Mouse (Mus musculus): ENCODE data around the gene Arhgap44. TPM values are rescaled to one million over a fixed set of nuclear protein-coding genes. Genes with fewer than 3 reads are reported as not detected.

Arhgap44 gene
- polyA plus RNA-seq, 1 experiment, result 0.52 TPM

DNA sequence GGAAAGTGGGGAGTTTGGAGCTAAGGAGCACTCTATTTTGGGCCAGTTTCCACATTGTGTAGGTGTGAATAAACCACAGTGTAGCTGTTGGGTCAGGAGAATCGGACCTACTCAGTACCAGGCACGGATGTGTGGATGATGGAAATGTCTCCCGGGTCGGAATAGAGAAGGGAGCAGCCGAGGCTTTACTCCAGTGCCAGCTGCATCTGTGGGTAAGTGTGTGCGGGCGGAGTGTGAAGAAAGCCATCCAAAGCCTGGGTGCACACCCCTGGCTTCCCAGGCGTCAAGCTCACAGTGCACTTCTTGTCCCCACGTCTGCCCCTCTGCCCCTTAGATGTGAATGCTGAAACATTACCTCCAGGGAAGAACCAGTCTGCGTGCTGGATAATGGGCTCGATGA lies 140.0 kb downstream of the Arhgap44 start:
- Histone ChIP-seq H3K27ac (replicated peaks; ENCODE audit: low read depth, low read length) (no peak overlapping the region), H3K4me3 (ENCODE audit: insufficient read depth, low read depth, low read length) (no peak overlapping the region), H3K4me1 (ENCODE audit: control insufficient read depth, insufficient read depth, insufficient read length, low read length) (no peaks in the 10 kb centered on the region)

DNA sequence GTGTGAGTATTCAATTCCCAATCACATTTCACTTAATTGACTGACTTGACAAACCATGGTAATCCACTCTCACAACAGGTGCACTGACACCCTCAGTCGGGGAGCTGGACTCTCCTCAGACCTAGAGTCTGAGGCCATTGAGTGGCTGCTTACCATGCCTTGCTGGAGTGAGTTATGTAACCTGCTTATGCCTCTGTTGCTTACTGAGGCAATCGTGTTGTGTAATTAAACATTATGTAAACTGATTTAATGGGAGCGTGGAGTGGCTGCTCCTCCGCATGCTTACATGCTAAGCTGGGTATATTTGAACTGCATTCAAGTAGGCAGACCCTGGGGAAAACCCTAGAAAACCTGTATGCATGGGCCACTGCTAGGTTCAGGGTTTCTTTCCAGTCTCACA lies 142.0 kb downstream of the Arhgap44 start:
- no peak overlapping the region for H3K27ac ChIP-seq (replicated peaks; ENCODE audit: low read depth, low read length)
- no peak overlapping the region for H3K4me3 ChIP-seq (ENCODE audit: insufficient read depth, low read depth, low read length)
- no peaks in the 10 kb centered on the region for H3K4me1 ChIP-seq (ENCODE audit: control insufficient read depth, insufficient read depth, insufficient read length, low read length)

DNA sequence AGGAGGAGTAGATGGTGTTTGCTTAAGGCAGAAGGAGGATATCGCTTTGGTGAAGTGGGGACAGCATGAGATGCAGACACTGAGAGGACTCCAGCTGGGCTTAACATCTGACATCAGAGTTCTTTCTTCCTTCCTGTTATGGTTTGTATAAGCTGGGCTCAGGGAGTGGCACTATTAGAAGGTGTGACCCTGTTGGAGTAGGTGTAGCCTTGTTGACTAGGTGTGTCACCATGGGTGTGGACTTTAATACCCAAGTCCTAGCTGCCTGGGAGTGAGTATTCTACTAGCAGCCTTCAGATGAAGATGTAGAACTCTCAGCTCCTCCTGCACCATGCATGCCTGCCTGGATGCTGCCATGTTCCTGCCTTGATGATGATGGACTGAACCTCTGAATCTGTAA lies 146.0 kb downstream of the Arhgap44 start:
- H3K4me3 ChIP-seq (ENCODE audit: insufficient read depth, low read depth, low read length), result no peak overlapping the region

DNA sequence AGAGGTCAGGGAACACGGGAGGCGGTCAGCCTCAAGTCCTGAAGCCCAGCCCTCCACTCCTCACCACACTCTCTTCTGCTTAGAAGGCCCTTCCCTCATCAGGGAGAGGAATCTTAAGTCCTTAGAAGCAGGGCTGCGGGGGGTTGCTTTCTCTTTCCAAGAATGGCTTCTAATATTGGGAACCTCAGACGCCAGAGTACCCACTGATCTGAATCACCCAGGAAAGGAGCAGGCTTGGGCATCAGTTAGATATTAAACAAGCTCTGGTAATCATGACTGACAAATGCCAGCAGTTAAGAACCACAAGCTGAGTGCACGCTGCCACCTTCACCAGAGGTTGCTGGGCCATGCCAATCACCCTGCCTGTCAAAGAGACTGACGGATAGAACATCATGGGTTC lies 148.9 kb downstream of the Arhgap44 start:
- H3K4me1 ChIP-seq (ENCODE audit: control insufficient read depth, insufficient read depth, insufficient read length, low read length), result no peaks in the 10 kb centered on the region
- H3K27ac ChIP-seq (replicated peaks; ENCODE audit: low read depth, low read length), result no peak overlapping the region
- H3K4me3 ChIP-seq (ENCODE audit: insufficient read depth, low read depth, low read length), result no peak overlapping the region

More for the DNA sequence above, 146.0 kb downstream of the Arhgap44 start:
- H3K27ac ChIP-seq (replicated peaks; ENCODE audit: low read depth, low read length), result no peak overlapping the region
- no peaks in the 10 kb centered on the region for H3K4me1 ChIP-seq (ENCODE audit: control insufficient read depth, insufficient read depth, insufficient read length, low read length)

DNA sequence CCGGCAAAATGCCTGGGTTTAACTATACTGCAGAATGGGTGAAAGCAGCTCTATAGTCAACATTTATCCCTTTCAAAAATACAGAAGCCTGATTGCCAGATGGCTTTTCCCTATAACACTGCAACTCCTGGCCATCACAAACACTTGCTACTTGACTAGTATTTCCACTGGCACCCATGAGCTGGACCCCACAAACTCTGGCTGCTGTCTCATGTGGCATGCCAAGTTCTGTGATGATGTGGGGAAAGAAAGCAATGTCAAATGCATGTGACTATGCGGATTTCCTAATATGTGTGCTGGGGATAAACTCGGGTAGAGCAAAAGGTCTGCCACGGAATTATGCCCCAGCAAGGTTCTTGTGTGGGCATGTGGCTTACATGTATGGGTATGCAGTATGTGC lies 156.7 kb downstream of the Arhgap44 start:
- no peak overlapping the region for H3K4me3 ChIP-seq (ENCODE audit: insufficient read depth, low read depth, low read length)
- H3K4me1 ChIP-seq (ENCODE audit: control insufficient read depth, insufficient read depth, insufficient read length, low read length), result no peaks in the 10 kb centered on the region
- no peak overlapping the region for H3K27ac ChIP-seq (replicated peaks; ENCODE audit: low read depth, low read length)

DNA sequence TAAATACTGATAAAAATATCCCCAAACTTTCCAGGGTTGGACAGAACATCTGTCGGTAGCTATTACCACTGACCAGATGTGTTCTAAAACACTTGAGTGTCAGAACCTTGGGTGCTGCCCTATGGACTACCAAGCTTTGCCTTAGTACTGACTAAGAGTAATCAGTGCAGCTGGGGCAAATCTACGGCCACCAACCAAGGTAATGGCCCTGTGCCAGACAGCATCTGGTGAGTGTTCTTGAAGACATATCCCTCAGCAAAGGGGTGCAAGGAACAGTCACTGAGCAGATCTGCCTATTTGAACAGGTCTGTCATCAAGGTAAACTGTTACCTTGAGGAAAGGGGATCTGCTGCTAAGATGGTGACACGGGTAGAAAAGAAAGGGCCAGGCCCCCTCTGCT lies 157.9 kb downstream of the Arhgap44 start:
- no peaks in the 10 kb centered on the region for H3K4me1 ChIP-seq (ENCODE audit: control insufficient read depth, insufficient read depth, insufficient read length, low read length)
- no peak overlapping the region for H3K27ac ChIP-seq (replicated peaks; ENCODE audit: low read depth, low read length)
- H3K4me3 ChIP-seq (ENCODE audit: insufficient read depth, low read depth, low read length), result no peak overlapping the region

DNA sequence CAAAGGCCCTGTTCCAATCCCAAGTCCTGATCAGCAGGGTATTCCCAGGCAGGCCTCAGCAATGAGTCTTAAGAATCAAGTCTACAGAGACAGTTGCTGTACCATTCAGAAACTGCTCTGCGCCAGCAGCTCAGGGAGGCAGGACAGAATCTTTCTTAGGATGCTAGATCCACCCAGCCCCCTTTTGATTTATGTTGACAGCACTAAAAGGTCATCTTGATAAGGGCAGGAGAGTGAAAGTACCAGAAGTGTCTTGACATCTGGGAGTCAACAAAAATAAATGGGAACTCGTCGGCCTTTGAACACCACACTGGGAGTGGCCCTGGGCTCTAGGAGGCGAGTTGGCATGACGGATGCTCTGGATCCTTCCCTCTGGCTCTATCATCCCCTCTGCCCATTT lies 159.2 kb downstream of the Arhgap44 start:
- Histone ChIP-seq H3K4me1 (ENCODE audit: control insufficient read depth, insufficient read depth, insufficient read length, low read length) (no peaks in the 10 kb centered on the region), H3K27ac (replicated peaks; ENCODE audit: low read depth, low read length) (no peak overlapping the region), H3K4me3 (ENCODE audit: insufficient read depth, low read depth, low read length) (no peak overlapping the region)

DNA sequence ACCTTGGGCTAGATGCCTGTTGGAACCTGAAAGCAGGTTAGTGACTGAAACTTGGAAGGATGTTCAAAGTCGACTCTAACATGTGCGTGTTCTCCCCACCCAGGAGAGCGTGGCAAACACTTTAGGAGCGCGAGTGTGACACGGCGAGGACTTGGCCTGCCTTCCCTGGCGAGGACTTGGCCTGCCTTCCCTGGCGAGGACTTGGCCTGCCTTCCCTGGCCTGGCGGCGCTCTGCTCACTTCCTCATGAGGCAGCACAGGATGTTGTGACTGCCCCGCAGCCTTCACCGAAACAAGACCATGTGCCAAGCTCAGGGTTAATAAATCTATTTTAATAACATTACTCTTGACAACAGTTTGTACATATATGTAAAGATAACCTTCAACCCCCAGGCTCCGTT lies 161.0 kb downstream of the Arhgap44 start:
- Histone ChIP-seq H3K27ac (replicated peaks; ENCODE audit: low read depth, low read length) (no peak overlapping the region), H3K4me3 (ENCODE audit: insufficient read depth, low read depth, low read length) (no peak overlapping the region), H3K4me1 (ENCODE audit: control insufficient read depth, insufficient read depth, insufficient read length, low read length) (no peaks in the 10 kb centered on the region)

DNA sequence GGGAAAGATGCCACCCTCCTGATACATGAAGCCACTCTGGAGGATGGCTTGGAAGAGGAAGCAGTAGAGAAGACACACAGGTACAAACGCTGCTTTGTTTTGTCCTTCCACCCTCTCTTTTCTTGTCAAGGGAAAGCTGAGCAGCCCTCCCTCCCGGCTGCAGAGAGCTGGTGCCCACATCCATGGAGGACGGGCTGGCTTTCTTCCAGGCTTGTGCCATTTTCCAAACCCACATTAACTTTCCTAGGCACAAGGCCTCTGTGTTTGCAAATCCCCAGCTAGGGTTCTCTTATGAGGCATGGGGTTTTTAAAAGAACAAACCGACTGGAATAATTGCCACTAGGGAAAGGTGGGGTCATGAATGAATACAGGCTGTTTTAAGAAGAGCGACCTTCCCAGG lies 163.1 kb downstream of the Arhgap44 start:
- no peak overlapping the region for H3K27ac ChIP-seq (replicated peaks; ENCODE audit: low read depth, low read length)
- H3K4me3 ChIP-seq (ENCODE audit: insufficient read depth, low read depth, low read length), result no peak overlapping the region
- H3K4me1 ChIP-seq (ENCODE audit: control insufficient read depth, insufficient read depth, insufficient read length, low read length), result no peaks in the 10 kb centered on the region

DNA sequence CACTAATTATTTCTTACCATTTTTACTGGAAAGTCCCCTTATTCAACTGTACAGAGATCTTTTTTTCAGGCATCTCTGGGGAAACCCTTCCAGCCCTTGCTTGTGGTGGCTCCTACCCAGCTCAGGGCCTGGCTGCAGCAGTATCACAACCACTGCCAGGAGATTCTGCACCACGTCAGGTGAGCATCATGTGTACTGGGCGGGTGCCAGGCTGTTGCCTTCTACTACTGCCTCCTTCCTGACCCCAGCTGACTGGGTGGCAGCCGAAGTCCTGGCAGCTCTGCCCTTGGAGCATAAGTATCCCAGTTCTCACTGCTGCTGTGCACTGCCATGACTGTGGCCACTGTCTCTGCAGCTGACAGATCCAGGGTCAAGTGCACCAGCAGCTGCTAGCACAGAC lies 164.3 kb downstream of the Arhgap44 start:
- H3K27ac ChIP-seq (replicated peaks; ENCODE audit: low read depth, low read length), result no peak overlapping the region
- no peak overlapping the region for H3K4me3 ChIP-seq (ENCODE audit: insufficient read depth, low read depth, low read length)
- H3K4me1 ChIP-seq (ENCODE audit: control insufficient read depth, insufficient read depth, insufficient read length, low read length), result no peaks in the 10 kb centered on the region

DNA sequence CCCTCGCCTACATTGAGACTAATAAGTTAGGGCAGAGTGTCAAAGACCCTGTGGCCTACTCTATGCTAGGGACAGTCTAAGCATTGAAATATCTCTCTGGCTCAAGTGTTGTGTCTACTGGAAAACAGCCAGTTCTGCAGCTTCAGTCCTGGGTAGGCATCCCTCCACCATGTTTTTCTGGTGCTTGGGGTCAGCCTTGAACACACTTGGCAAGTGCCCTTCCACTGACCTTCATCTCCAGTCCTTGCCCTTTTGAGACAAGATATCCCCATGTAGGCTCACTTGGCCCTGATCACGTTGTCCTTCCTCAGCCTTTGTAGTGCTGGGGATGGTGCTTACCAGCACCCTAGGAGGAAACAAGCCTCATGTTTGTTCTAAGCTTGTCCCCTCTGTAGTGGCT lies 174.2 kb downstream of the Arhgap44 start:
- H3K4me3 ChIP-seq (ENCODE audit: insufficient read depth, low read depth, low read length), result no peak overlapping the region
- H3K27ac ChIP-seq (replicated peaks; ENCODE audit: low read depth, low read length), result no peak overlapping the region
- no peaks in the 10 kb centered on the region for H3K4me1 ChIP-seq (ENCODE audit: control insufficient read depth, insufficient read depth, insufficient read length, low read length)

DNA sequence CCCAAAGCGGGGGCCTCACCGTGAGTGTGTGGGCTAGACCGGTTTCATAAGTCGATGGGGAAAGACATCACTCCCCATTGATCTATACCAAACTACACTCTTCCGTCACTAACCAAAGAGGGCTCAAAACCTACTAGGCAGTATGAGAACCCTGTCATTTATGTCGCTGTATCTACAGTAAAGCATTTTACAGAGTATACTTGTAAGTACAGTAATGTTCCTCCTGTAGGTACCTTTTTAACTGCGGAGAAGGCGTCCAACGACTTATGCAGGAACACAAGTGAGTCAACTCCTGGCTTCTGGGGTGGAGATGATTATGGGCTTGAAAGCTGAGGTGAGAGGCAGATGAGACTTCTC lies 183.3 kb downstream of the Arhgap44 start:
- H3K27ac ChIP-seq (replicated peaks; ENCODE audit: low read depth, low read length), result no peak overlapping the region
- H3K4me1 ChIP-seq (ENCODE audit: control insufficient read depth, insufficient read depth, insufficient read length, low read length), result peaks cover 3% of the 10 kb centered on the region; the same call in 1 of the 2 replicates
- H3K4me3 ChIP-seq (ENCODE audit: insufficient read depth, low read depth, low read length), result peak overlapping the region; percentile 74

DNA sequence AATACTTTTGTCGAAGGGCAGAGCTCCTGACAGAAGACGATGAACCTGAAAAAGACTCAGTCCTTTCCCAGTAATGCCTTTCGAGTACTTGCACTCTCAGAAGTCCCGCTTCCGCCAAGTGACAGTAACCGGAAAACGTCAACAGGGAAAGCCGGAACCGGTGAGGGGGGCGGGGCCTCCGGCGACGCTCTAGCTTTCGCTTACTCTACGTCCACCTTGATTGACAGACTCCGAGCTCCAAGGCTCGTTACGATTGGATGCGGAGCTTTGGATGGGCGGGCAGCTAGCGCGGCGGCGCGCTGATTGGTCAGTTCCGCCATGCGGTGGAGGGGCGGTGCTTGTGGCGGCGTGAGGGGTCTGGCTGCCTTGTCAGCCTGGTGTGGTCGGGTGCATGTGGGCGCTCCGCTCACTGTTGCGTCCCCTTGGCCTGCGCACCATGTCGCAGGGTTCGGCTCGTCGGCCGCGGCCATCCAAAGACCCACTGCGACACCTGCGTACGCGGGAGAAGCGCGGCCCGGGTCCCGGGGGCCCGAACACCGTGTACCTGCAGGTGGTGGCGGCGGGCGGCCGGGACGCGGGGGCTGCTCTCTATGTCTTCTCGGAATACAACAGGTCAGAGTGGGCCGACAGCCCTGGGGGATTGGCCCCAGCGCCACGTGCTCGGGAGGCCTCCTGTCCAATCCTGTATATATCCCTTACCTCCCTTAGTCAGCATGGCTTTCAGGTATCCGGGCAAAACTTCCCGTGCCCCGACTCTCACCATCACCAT lies 183.9 kb downstream of the Arhgap44 start, which contains the start of gene Elac2:
Elac2 (plus strand) TSS at position 319 of the 769 bp plus-strand sequence.
- H3K4me3 ChIP-seq (ENCODE audit: insufficient read depth, low read depth, low read length), result peak within 1 kb of the TSS; percentile 74
- peak within 1 kb of the TSS; percentile 66 for H3K27ac ChIP-seq (replicated peaks; ENCODE audit: low read depth, low read length)
- H3K4me1 ChIP-seq (ENCODE audit: control insufficient read depth, insufficient read depth, insufficient read length, low read length), result peaks cover 3% of the 10 kb centered on the region; the same call in 1 of the 2 replicates

DNA sequence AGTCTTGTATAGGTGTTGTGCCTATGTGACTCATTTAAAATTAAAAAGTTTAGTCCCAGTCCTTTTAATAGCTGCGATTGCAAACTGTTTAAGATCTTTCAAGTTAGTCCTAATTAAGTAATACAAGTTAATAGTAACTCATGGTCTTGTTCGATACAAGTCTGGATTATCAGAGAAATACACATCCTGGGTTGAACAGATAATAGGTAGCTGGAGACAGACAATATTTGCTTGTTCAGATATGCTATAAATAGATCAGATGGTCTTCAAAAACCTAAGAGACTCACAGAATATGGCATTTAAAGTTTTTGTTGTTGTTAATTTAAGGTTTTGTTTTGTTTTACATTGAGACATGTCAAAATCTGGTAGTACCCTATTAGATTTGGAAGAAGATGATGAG lies 190.3 kb downstream of the Arhgap44 start:
- Histone ChIP-seq H3K4me1 (ENCODE audit: control insufficient read depth, insufficient read depth, insufficient read length, low read length) (no peaks in the 10 kb centered on the region), H3K4me3 (ENCODE audit: insufficient read depth, low read depth, low read length) (no peak overlapping the region), H3K27ac (replicated peaks; ENCODE audit: low read depth, low read length) (no peak overlapping the region)

DNA sequence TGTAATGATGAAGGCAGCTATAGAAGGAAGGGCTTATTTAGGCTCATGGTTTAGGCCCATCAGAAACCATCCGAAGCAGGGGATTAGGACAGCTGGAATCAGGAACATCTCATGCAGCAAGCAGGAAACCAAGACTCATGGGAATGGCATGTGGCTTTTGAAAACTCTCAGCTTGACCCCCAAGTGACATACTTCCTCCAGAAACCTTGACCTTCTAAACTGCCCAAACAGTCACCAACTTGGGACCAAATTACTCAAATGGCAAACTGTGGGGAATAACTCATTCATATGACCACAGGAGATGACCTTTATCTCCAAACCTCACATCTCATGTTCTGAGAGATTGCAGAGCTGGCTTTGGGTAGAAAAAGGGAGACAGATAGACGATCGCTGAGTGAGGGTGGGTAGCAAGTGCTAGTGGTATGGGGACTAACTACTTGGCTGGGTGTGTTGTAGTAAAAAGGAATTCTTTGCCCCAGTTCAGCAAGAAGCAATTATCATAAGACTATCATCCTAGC lies 191.2 kb downstream of the Arhgap44 start:
- no peaks in the 10 kb centered on the region for H3K4me1 ChIP-seq (ENCODE audit: control insufficient read depth, insufficient read depth, insufficient read length, low read length)
- no peak overlapping the region for H3K4me3 ChIP-seq (ENCODE audit: insufficient read depth, low read depth, low read length)
- no peak overlapping the region for H3K27ac ChIP-seq (replicated peaks; ENCODE audit: low read depth, low read length)

DNA sequence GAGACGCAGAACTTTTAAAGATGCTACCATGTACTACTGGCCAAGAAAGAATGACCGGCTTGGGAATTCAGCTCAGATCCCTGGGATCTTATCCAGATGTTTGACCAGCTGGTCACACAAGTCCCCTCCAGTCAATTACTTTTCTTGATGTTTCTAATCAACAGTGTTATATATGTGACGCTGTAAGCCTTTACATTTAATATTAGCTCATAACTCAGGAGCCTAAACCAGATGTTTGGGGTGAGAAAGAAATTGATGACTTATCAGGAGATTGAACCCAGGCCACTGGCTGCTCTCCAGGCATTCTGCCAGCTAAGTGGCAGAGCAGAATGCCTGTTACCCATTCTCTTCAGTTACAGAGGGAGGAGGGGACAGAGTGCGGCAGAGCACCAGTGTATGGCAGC lies 193.8 kb downstream of the Arhgap44 start:
- Histone ChIP-seq H3K27ac (replicated peaks; ENCODE audit: low read depth, low read length) (no peak overlapping the region), H3K4me3 (ENCODE audit: insufficient read depth, low read depth, low read length) (no peak overlapping the region)

More for the DNA sequence above, 193.8 kb downstream of the Arhgap44 start:
- H3K4me1 ChIP-seq (ENCODE audit: control insufficient read depth, insufficient read depth, insufficient read length, low read length), result no peaks in the 10 kb centered on the region
